Mouse (Mus musculus): ENCODE results near the gene Cyp2r1.
"Not testable (repeated sequence)": the region's sequence is repeated elsewhere in the genome, so short reads cannot be mapped to it uniquely, and the experiment has no call there.

The Cyp2r1 gene

GRCm38 (mm10) chr7:114562531-114563241 is at the start of gene Cyp2r1:
Cyp2r1 (minus strand) TSS chr7:114562972.
- DNase-seq = peak; percentile 61

GRCm38 (mm10) chr7:114594391-114594790 is 31.6 kb upstream of the Cyp2r1 start:
- DNase-seq = not testable (repeated sequence)

- DNase-seq = no peak
These were observed 19.7 kb upstream of the Cyp2r1 start for GRCm38 (mm10) chr7:114582441-114582840.

- no peak for DNase-seq
These were observed 18.4 kb upstream of the Cyp2r1 start for GRCm38 (mm10) chr7:114581200-114581599.

- peak; percentile 39 for DNase-seq
These were observed 17.7 kb upstream of the Cyp2r1 start for GRCm38 (mm10) chr7:114580426-114580825.

GRCm38 (mm10) chr7:114577665-114578064 is 14.9 kb upstream of the Cyp2r1 start:
- DNase-seq = no peak

- DNase-seq = no peak
These were observed 14.2 kb upstream of the Cyp2r1 start for GRCm38 (mm10) chr7:114576931-114577330.

GRCm38 (mm10) chr7:114573866-114574265 is 11.1 kb upstream of the Cyp2r1 start:
- DNase-seq = not testable (repeated sequence)

- no peak for DNase-seq
These were observed 26.6 kb downstream of the Cyp2r1 start for GRCm38 (mm10) chr7:114536179-114536578.

GRCm38 (mm10) chr7:114526245-114526644 is 36.5 kb downstream of the Cyp2r1 start:
- no peak for DNase-seq

- DNase-seq = no peak
These were observed 42.6 kb downstream of the Cyp2r1 start for GRCm38 (mm10) chr7:114520122-114520521.

GRCm38 (mm10) chr7:114508879-114509278 is 53.9 kb downstream of the Cyp2r1 start:
- no peak for DNase-seq
